Mouse (Mus musculus) heart, postnatal 0 days (tissue): ENCODE results near the gene Htr1b. TPM values are rescaled to one million over a fixed set of nuclear protein-coding genes. Genes with fewer than 3 reads are reported as not detected.

Experiments used
- ATAC-seq: fragments of 200-750 bp; cut with Nextera tagmentation; 2 replicates; pipeline ENCODE4 v1.8.0; 2017; ENCODE audit warnings: low read depth, moderate number of reproducible peaks, moderate library complexity; ENCODE audit not compliant: insufficient read depth
- DNase-seq: peaks from one replicate; pipeline ENCODE4 v3.0.0-alpha.2; 2016; ENCODE audit warnings: low spot score
- H3K27ac ChIP-seq: fragments of 300-500 bp; sonication (generic); 2 replicates; pipeline ENCODE4 v1.5.1; 2014; ENCODE audit warnings: low read depth, mild to moderate bottlenecking
- H3K27me3 ChIP-seq: fragments of 300-500 bp; sonication (generic); 2 replicates; pipeline ENCODE4 v1.6.1; 2014; ENCODE audit warnings: low read length, mixed read lengths; ENCODE audit not compliant: control insufficient read depth, insufficient read depth
- H3K36me3 ChIP-seq: fragments of 300-500 bp; sonication (generic); replicated peaks from 2 replicates; pipeline ENCODE4 v1.6.1; 2014; ENCODE audit warnings: low read length, mixed read lengths; ENCODE audit not compliant: control insufficient read depth, insufficient read depth
- H3K4me1 ChIP-seq: fragments of 300-500 bp; sonication (generic); 2 replicates; pipeline ENCODE4 v1.6.1; 2014; ENCODE audit warnings: antibody characterized with exemption; ENCODE audit not compliant: control insufficient read depth, insufficient read depth
- H3K4me2 ChIP-seq: fragments of 300-500 bp; sonication (generic); 2 replicates; pipeline ENCODE4 v1.6.1; 2014; ENCODE audit warnings: low read depth, mild to moderate bottlenecking, low read length, moderate library complexity
- H3K4me3 ChIP-seq: fragments of 300-500 bp; sonication (generic); 2 replicates; pipeline ENCODE4 v1.5.1; 2014; ENCODE audit warnings: low read depth, low read length
- H3K9ac ChIP-seq: fragments of 300-500 bp; sonication (generic); replicated peaks from 2 replicates; pipeline ENCODE4 v1.6.1; 2014; ENCODE audit warnings: low read depth, low read length, mixed read lengths
- H3K9me3 ChIP-seq: fragments of 300-500 bp; sonication (generic); replicated peaks from 2 replicates; pipeline ENCODE4 v1.6.1; 2016; ENCODE audit warnings: low read length; ENCODE audit not compliant: control insufficient read depth
- CTCF ChIP-seq: IDR thresholded peaks from 2 replicates; pipeline ENCODE4 v1.5.1; 2016; ENCODE audit warnings: antibody characterized with exemption, control low read depth, low read depth
- EP300 ChIP-seq: IDR thresholded peaks from 2 replicates; pipeline ENCODE4 v1.6.1; 2016; ENCODE audit warnings: antibody characterized with exemption, low read depth
- WGBS: fragments of 180-500 bp; shearing (Covaris S2); extraction: QIAGEN DNeasy Blood & Tissue Kit; methylation state at CpG from one replicate; pipeline ENCODE4 v1.1.7; 2014; 5-methylcytosine and 5-hydroxymethylcytosine counted together
- polyA plus RNA-seq: library from polyadenylated mRNA; unstranded; fragments of >200 nt; fragmentation: Nextera tagmentation; extraction: Ambion mirVana; gene quantifications from 2 replicates; pipeline ENCODE4 v1.2.1, GENCODE M21; 2015
- total RNA-seq: library from RNA; depleted of rRNA; stranded (reverse); fragments of >200 nt; gene quantifications from 2 replicates; pipeline ENCODE4 v1.2.3, GENCODE M21; 2014; ENCODE audit warnings: low replicate concordance

Gene Htr1b
- total and polyA plus RNA-seq, 2 experiments from 2014 or later, result 0.07 to 0.38 TPM

DNA sequence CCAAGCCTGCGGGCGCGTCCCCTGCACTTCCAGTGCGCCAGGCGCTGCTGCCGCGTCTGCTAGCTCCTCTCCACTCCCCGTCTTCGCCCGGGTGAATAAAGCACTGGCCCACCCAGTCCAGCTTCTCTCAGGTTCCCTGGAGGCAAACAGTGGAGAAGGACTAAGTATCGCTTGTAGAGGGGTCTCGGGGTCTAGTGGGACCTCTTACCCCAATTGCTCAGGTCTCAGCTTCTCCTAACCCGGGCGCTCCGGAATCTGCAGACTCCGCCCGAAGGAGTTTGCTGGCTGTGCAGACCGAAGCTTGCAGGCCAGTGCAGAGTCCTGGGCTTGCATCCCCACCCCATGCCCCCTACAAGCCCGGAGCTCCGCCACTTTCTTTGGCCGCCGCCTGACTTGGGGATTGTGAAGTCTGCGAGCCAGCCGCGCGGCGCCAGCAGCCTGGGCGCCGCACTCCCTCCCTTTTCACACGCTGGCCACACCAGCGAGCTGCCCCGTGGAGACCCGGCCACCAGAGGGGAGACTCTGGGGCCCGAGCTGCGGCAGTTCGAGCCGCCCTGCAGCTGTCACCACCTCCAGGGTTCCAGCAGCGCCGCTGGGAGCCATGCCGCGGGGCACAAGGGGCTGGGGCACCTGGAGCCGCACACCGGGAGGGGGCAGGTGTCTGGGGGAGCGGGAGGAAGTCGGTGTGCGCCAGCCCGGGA is 742 bp downstream of the Htr1b start:
- peaks cover 54% of the 10 kb centered on the region for H3K27me3 ChIP-seq
- under 1% methylated on average over 45 of the region's 47 CpGs for WGBS
- DNase-seq (no peak), ATAC-seq (peak; percentile 62)
- no peak overlapping the region for H3K9ac ChIP-seq
- no peaks in the 10 kb centered on the region for H3K4me1 ChIP-seq
- peak overlapping the region; percentile 91 for H3K4me2 ChIP-seq
- peak overlapping the region; percentile 51 for H3K4me3 ChIP-seq
- H3K27ac ChIP-seq, result no peak overlapping the region
- no peak for TF ChIP-seq EP300
- no peak for TF ChIP-seq CTCF
- no peaks in the 10 kb centered on the region for H3K36me3 ChIP-seq
- no peaks in the 10 kb centered on the region for H3K9me3 ChIP-seq

DNA sequence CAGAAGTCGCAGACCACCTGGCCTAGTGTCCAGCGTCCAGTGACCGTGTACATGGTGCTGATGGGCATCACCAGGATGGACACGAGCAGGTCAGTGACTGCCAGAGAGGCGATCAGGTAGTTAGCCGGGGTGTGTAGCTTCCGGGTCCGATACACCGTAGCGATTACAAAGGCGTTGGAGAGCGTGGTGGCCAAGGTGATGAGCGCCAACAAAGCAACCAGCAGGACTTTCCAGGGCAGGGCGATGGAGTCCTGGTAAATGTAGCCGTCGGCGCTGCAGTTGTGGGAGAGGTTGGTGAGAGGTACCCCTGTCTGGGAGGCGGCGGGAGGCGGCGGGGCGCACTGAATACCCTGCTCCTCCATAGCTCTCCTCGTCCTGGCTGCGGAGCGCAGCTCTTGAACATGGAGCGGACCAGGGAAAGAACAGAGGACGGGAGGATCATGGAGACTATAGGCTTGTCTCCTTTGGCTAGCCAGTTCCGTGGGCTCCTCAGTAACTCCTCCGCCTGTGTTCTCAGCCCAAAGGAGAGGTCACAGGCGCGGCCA is 1.4 kb downstream of the Htr1b start:
- peak overlapping the region; percentile 51 for H3K4me3 ChIP-seq
- H3K9me3 ChIP-seq, result no peaks in the 10 kb centered on the region
- TF ChIP-seq EP300, result no peak
- no peak for TF ChIP-seq CTCF
- under 1% methylated on average over 31 of the region's 31 CpGs for WGBS
- peak overlapping the region; percentile 91 for H3K4me2 ChIP-seq
- H3K36me3 ChIP-seq, result no peaks in the 10 kb centered on the region
- no peak overlapping the region for H3K9ac ChIP-seq
- DNase-seq (no peak), ATAC-seq (0 out of 2 replicates have a peak, but pooled peaks have one; percentile 4)
- no peak overlapping the region for H3K27ac ChIP-seq
- H3K27me3 ChIP-seq, result peaks cover 60% of the 10 kb centered on the region
- no peaks in the 10 kb centered on the region for H3K4me1 ChIP-seq

DNA sequence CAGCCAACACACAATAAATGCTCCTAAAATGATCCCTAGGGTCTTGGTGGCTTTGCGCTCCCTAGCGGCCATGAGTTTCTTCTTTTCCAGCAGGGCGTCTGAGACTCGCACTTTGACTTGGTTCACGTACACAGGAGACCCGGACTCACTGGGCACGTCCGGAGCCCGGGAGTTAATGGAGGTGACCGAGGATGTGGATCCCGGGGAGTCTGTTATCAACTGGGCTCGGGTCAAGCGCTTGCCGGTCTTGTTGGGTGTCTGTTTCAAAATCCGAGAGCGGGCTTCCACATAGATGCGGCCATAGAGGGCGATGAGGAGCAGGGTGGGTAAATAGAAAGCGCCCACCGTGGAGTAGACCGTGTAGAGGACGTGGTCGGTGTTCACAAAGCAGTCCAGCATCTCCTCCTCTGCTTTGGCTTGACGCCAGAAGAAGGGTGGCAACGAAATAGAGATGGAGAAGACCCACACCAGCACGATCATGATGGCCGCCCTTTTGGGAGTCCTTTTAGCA is 2.0 kb downstream of the Htr1b start:
- TF ChIP-seq EP300 (no peak), CTCF (peak; percentile 17; the same call in 1 of the 2 replicates)
- WGBS, result 5% methylated on average over 27 of the region's 27 CpGs
- peaks cover 62% of the 10 kb centered on the region for H3K27me3 ChIP-seq
- H3K4me1 ChIP-seq, result no peaks in the 10 kb centered on the region
- H3K27ac ChIP-seq, result no peak overlapping the region
- ATAC-seq, result no peak
- H3K4me3 ChIP-seq, result peak overlapping the region; percentile 51
- DNase-seq, result no peak
- H3K4me2 ChIP-seq, result peak overlapping the region; percentile 91
- H3K36me3 ChIP-seq, result no peaks in the 10 kb centered on the region
- no peaks in the 10 kb centered on the region for H3K9me3 ChIP-seq
- H3K9ac ChIP-seq, result no peak overlapping the region

DNA sequence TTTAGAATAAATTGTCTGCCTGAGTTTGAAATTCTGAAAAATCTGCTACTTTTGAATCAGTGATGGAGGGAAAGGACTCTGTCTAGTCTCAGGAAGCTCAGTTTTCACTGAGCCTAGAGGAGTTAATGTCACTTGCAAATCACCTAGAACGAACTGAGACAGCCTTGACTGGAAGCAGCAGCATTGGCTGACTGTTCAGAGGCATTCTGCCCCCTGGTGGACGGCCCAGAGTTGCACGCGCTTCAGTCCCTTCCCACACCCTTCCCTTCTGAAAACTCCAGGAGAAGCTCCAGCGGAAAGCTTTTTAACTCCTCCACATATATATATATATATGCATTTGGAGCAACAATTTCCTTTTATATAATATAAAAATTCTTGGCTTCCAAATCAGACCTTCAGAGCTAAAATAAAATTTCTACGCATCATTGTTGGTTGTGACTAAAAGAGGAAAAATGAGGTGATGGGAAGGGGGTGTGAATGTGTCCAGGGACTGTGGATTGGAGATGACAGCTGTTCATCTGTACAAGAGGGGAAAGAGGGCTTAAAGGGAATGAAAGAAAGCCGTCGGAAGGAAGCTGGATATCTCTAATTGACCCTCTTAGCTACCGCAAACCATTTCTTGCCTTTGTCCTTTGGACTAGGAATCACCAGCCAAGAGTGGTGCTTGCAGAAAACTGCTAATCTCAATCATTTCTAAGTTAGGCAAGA is 6.6 kb downstream of the Htr1b start:
- ATAC-seq, result no peak; the same call in 1 of the 2 replicates
- TF ChIP-seq CTCF (peak; percentile 85), EP300 (no peak)
- no peak overlapping the region for H3K4me3 ChIP-seq
- H3K4me2 ChIP-seq, result no peak overlapping the region
- H3K9ac ChIP-seq, result no peak overlapping the region
- no peaks in the 10 kb centered on the region for H3K4me1 ChIP-seq
- H3K27me3 ChIP-seq, result peaks cover 28% of the 10 kb centered on the region
- no peaks in the 10 kb centered on the region for H3K36me3 ChIP-seq
- WGBS, result 28% methylated on average over 9 of the region's 9 CpGs
- H3K9me3 ChIP-seq, result no peaks in the 10 kb centered on the region
- H3K27ac ChIP-seq, result no peak overlapping the region
- peak; percentile 68 for DNase-seq

DNA sequence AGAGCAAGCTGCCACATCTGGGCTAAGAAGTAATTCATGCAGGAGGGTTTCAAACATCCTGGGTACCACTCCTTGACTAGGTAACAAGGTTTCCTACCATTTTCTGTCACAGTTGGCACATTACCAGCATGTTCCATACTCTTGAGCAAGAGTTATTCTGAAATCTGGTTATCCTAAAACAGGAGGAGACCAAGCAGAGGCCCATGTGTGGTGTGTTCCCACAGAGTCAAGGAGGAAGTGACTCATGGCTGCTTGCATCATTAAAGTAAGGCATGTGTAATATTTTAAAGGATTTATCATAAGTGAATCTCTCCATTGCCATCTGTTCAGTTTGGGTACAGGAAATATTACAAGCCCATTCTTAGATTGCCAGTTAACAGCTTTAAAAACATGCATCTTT is 7.7 kb downstream of the Htr1b start:
- ATAC-seq (no peak), DNase-seq (no peak)
- Histone ChIP-seq H3K27ac (no peak overlapping the region), H3K4me2 (no peak overlapping the region), H3K4me3 (no peak overlapping the region), H3K4me1 (no peaks in the 10 kb centered on the region), H3K36me3 (no peaks in the 10 kb centered on the region), H3K9ac (no peak overlapping the region), H3K27me3 (peaks cover 17% of the 10 kb centered on the region), H3K9me3 (no peaks in the 10 kb centered on the region)
- TF ChIP-seq CTCF (no peak), EP300 (no peak)
